In genomic region chr9:70827911-70828310, GRCm38 (mm10) we compare ENCODE assay signal across 24 mouse cellular contexts.
"Had no signal": no experiment of that assay in that cellular context is flagged by ENCODE, and none has a peak within 500 bp of the region (broad histone marks: within the 10 kb centered on the region; RNA-seq: fewer than 3 reads in every experiment).

No protein-coding gene starts in this region.

- ATAC-seq: forebrain, embryonic 16.5 days; hindbrain, postnatal 0 days; intestine, embryonic 16.5 days had no signal

- H3K4me2 ChIP-seq: heart, embryonic 12.5 days; hindbrain, embryonic 13.5 days; hindbrain, embryonic 15.5 days; kidney, embryonic 15.5 days; limb, embryonic 13.5 days had no signal

- H3K4me1 ChIP-seq: hindbrain, embryonic 13.5 days; hindbrain, embryonic 15.5 days; limb, embryonic 13.5 days had no signal

- H3K9ac ChIP-seq: heart, embryonic 12.5 days; hindbrain, embryonic 13.5 days; hindbrain, embryonic 15.5 days; kidney, embryonic 15.5 days; limb, embryonic 13.5 days had no signal

- H3K9me3 ChIP-seq: heart, embryonic 10.5 days; heart, embryonic 12.5 days; hindbrain, embryonic 13.5 days; hindbrain, embryonic 15.5 days; kidney, embryonic 15.5 days; limb, embryonic 13.5 days had no signal

- H3K4me3 ChIP-seq: gastrocnemius, adult 2 months; heart, embryonic 10.5 days; heart, embryonic 12.5 days; hindbrain, embryonic 13.5 days; hindbrain, embryonic 15.5 days; kidney, embryonic 15.5 days; limb, embryonic 13.5 days had no signal

- DNase-seq: gastrocnemius, adult 2 months; gastrocnemius, postnatal 10 days; gastrocnemius, postnatal 25 days; heart, adult 18-20 months; heart, postnatal 10 days; heart, postnatal 36 days; kidney, adult 11 months; kidney, adult 2 months; kidney, adult 9 months; kidney, postnatal 14 days; kidney, postnatal 36 days; layer of hippocampus, adult 9-11 months; layer of hippocampus, postnatal 36 days; left cerebral cortex, postnatal 4 days had no signal

- H3K27ac ChIP-seq: gastrocnemius, adult 2 months; heart, embryonic 10.5 days; hindbrain, embryonic 13.5 days; hindbrain, embryonic 15.5 days; hindbrain, postnatal 0 days; kidney, embryonic 15.5 days; kidney, postnatal 0 days; limb, embryonic 13.5 days had no signal

- H3K36me3 ChIP-seq: heart, embryonic 10.5 days; heart, embryonic 12.5 days; hindbrain, embryonic 13.5 days; hindbrain, embryonic 15.5 days; kidney, embryonic 15.5 days; limb, embryonic 13.5 days had no signal

- H3K27me3 ChIP-seq: heart, embryonic 12.5 days; hindbrain, embryonic 13.5 days; hindbrain, embryonic 15.5 days; kidney, embryonic 15.5 days; limb, embryonic 13.5 days had no signal
